Mouse (Mus musculus) myocyte (in vitro differentiated cells): ENCODE measurements around the gene Mroh3. TPM values are rescaled to one million over a fixed set of nuclear protein-coding genes. Genes with fewer than 3 reads are reported as not detected.

Source experiments
- H3K27me3 ChIP-seq: one replicate; pipeline ENCODE4 v1.6.1; 2011; ENCODE audit not compliant: control insufficient read depth, insufficient read depth, insufficient read length
- H3K36me3 ChIP-seq: one replicate; pipeline ENCODE4 v1.6.1; 2011; ENCODE audit not compliant: control insufficient read depth, insufficient read depth
- H3K4me2 ChIP-seq: one replicate; pipeline ENCODE4 v1.6.1; 2011; ENCODE audit warnings: low read depth, control low read depth
- H3K4me3 ChIP-seq: one replicate; pipeline ENCODE4 v1.5.1; 2011; ENCODE audit warnings: mild to moderate bottlenecking, control low read depth, moderate library complexity
- H3K79me2 ChIP-seq: one replicate; pipeline ENCODE4 v1.6.1; 2011; ENCODE audit not compliant: control insufficient read depth, insufficient read depth
- H3ac ChIP-seq: one replicate; pipeline ENCODE4 v1.6.1; 2011; ENCODE audit not compliant: control insufficient read depth, insufficient read length
- CEBPB ChIP-seq: IDR thresholded peaks from 2 replicates; pipeline ENCODE4 v1.6.1; 2011; ENCODE audit warnings: mild to moderate bottlenecking, moderate library complexity; ENCODE audit not compliant: poor library complexity, insufficient read depth, severe bottlenecking
- E2F4 ChIP-seq: IDR thresholded peaks from one replicate; pipeline ENCODE4 v1.6.1; 2011; ENCODE audit warnings: mild to moderate bottlenecking, control low read depth, moderate library complexity; ENCODE audit not compliant: insufficient read depth
- MAX ChIP-seq: IDR thresholded peaks from one replicate; pipeline ENCODE4 v1.6.1; 2011; ENCODE audit warnings: low read depth, mild to moderate bottlenecking, control low read depth
- MYOD1 ChIP-seq, 3 experiments: IDR thresholded peaks; one replicate each; pipeline ENCODE4 v1.6.1; 2011; ENCODE audit warnings: control low read depth in 2 of 3, low read depth in 2 of 3, mild to moderate bottlenecking in 2 of 3, moderate library complexity in 1 of 3; ENCODE audit not compliant: insufficient read length in 2 of 3, control insufficient read depth in 1 of 3
- MYOG ChIP-seq, 3 experiments: IDR thresholded peaks; one replicate each; pipeline ENCODE4 v1.6.1; 2011; ENCODE audit warnings: control low read depth in 2 of 3, low read depth in 2 of 3, mild to moderate bottlenecking in 2 of 3; ENCODE audit not compliant: insufficient read length in 2 of 3, control insufficient read depth in 1 of 3, insufficient read depth in 1 of 3
- POLR2A ChIP-seq: IDR thresholded peaks from one replicate; pipeline ENCODE4 v1.6.1; 2011; ENCODE audit warnings: low read depth, mild to moderate bottlenecking, control low read depth, moderate library complexity; ENCODE audit not compliant: insufficient read length
- POLR2AphosphoS2 ChIP-seq: IDR thresholded peaks from one replicate; pipeline ENCODE4 v1.6.1; 2011; ENCODE audit warnings: low read depth, control low read depth; ENCODE audit not compliant: insufficient read length
- REST ChIP-seq: IDR thresholded peaks from one replicate; pipeline ENCODE4 v1.6.1; 2011; ENCODE audit warnings: mild to moderate bottlenecking, control low read depth, moderate library complexity; ENCODE audit not compliant: insufficient read depth, insufficient read length
- SRF ChIP-seq: IDR thresholded peaks from one replicate; pipeline ENCODE4 v1.6.1; 2011; ENCODE audit warnings: low read depth; ENCODE audit not compliant: control insufficient read depth, insufficient read length
- TCF12 ChIP-seq: IDR thresholded peaks from one replicate; pipeline ENCODE4 v1.6.1; 2011; ENCODE audit warnings: mild to moderate bottlenecking, control low read depth; ENCODE audit not compliant: poor library complexity, insufficient read depth, severe bottlenecking
- TCF3 ChIP-seq: IDR thresholded peaks from one replicate; pipeline ENCODE4 v1.6.1; 2011; ENCODE audit warnings: low read depth, control low read depth; ENCODE audit not compliant: insufficient read length
- USF1 ChIP-seq: IDR thresholded peaks from one replicate; pipeline ENCODE4 v1.6.1; 2011; ENCODE audit warnings: low read depth, mild to moderate bottlenecking, control low read depth, moderate library complexity
- polyA plus RNA-seq: library from polyadenylated mRNA; unstranded; fragments of >200 nt; fragmentation: generic; extraction: Trizol; gene quantifications from one replicate; pipeline ENCODE4 v1.2.1, GENCODE M21; 2012; ENCODE audit warnings: missing spikeins

Mroh3 gene
- polyA plus RNA-seq, 1 experiment: 0.16 TPM

DNA sequence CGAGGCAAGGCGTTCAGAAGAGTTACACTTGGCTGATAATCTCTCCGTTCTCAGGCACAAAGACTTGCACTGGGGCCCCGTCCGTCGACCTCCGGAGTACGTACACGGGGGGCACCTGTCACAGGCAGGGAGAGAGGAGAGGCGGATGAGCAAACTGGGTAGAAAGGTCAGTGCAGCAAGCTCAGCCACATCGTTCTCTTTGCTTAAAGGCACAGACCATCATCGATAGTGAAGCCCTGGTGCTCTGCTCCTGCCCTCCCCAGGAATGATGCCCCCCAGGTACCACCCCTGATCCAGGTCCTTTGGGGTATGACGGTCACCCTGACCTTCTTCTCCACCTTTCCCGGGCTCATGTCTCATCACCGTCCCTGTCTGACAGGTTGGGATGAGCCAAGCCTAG is 1.7 kb upstream of the Mroh3 start:
- Histone ChIP-seq H3K79me2 (no peaks in the 10 kb centered on the region), H3ac (no peak overlapping the region), H3K27me3 (no peaks in the 10 kb centered on the region), H3K4me3 (no peak overlapping the region), H3K4me2 (no peak overlapping the region), H3K36me3 (peaks cover 35% of the 10 kb centered on the region)
- no peak for TF ChIP-seq SRF
- TF ChIP-seq MYOD1 (IDR thresholded peaks at IDR 0.05; ENCODE audit: control insufficient read depth in 1 of 3, insufficient read length in 2 of 3, low read depth in 2 of 3): no peak

DNA sequence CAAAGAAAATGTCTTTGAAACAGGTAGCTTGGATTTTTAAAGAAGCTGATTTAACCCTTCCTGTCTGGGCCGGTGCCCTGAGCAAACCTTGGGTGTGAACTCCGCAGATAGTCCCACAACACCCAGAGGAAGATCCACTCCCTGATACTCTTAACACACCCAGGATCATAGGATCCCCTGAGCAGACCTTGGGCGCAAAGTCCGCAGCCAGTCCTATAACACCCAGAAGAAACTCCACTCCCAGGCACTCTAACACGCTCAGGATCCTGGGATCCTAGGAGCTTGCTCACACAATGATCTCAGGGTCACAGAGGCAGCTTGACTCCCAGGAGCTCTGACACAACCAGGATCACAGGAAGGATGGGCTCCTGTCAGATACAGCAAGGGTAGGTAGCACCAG is 22.6 kb downstream of the Mroh3 start:
- H3K4me2 ChIP-seq: no peak overlapping the region
- no peak overlapping the region for H3K4me3 ChIP-seq
- H3ac ChIP-seq: no peak overlapping the region
- TF ChIP-seq CEBPB (no peak), TCF3 (no peak), TCF12 (no peak), POLR2A (no peak), E2F4 (no peak), MYOD1 (IDR thresholded peaks at IDR 0.05; ENCODE audit: control insufficient read depth in 1 of 3, insufficient read length in 2 of 3, low read depth in 2 of 3) (no peak)
- H3K36me3 ChIP-seq: no peaks in the 10 kb centered on the region
- no peaks in the 10 kb centered on the region for H3K27me3 ChIP-seq
- H3K79me2 ChIP-seq: no peaks in the 10 kb centered on the region

DNA sequence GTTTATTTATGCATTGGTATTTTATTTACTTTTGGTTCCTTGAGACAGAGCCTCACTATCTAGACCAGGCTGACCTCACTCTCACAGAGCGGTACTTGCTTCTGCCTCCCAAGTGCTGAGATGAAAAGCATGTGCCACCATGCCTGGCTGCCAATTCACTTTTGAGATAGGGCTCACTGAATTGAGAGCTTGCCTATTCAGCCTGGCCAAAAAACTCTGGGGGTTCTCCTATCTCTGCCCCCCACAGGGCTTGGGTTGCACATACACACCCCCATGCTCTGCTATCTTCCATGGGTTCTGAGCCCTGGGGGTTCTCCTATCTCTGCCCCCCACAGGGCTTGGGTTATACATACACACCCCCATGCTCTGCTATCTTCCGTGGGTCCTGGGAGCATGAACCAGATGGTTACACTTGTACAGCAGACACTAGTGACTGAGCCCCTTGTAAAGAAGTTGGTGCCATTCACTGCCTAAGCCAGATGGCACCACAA is 33.1 kb downstream of the Mroh3 start:
- Histone ChIP-seq H3K36me3 (no peaks in the 10 kb centered on the region), H3K27me3 (no peaks in the 10 kb centered on the region), H3K79me2 (no peaks in the 10 kb centered on the region), H3K4me3 (no peak overlapping the region), H3ac (no peak overlapping the region), H3K4me2 (no peak overlapping the region)
- TF ChIP-seq CEBPB (no peak), POLR2A (no peak), MYOG (IDR thresholded peaks at IDR 0.05; ENCODE audit: control insufficient read depth in 1 of 3, insufficient read depth in 1 of 3, insufficient read length in 2 of 3, low read depth in 2 of 3) (no peak), E2F4 (no peak)

DNA sequence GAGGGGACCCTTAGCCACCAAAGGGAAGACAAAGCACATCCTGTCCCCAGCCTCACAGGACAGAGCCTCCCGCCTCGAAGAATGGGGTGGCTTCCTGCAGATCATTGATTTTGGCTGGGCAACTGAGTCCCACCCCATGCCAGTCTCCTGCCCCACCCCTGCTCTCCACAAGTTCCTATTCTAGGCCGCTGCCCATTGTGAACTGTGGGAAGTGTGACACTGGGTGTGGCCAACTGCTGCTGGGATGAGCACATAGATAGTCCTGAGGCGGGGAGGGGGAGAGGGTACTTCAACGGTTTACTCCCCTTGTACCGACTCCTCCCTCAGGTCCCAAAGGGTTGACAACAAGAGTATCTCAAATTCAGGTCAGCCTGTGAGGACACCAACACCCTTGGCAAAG is 33.9 kb downstream of the Mroh3 start:
- H3K79me2 ChIP-seq: no peaks in the 10 kb centered on the region
- TF ChIP-seq MYOD1 (IDR thresholded peaks at IDR 0.05; ENCODE audit: control insufficient read depth in 1 of 3, insufficient read length in 2 of 3, low read depth in 2 of 3): no peak
- TF ChIP-seq MYOG (IDR thresholded peaks at IDR 0.05; ENCODE audit: control insufficient read depth in 1 of 3, insufficient read depth in 1 of 3, insufficient read length in 2 of 3, low read depth in 2 of 3): peak in 1 of 3 experiments; percentile 26
- H3K27me3 ChIP-seq: no peaks in the 10 kb centered on the region
- no peaks in the 10 kb centered on the region for H3K36me3 ChIP-seq
- H3K4me2 ChIP-seq: peak overlapping the region; percentile 38
- no peak overlapping the region for H3K4me3 ChIP-seq
- no peak overlapping the region for H3ac ChIP-seq

DNA sequence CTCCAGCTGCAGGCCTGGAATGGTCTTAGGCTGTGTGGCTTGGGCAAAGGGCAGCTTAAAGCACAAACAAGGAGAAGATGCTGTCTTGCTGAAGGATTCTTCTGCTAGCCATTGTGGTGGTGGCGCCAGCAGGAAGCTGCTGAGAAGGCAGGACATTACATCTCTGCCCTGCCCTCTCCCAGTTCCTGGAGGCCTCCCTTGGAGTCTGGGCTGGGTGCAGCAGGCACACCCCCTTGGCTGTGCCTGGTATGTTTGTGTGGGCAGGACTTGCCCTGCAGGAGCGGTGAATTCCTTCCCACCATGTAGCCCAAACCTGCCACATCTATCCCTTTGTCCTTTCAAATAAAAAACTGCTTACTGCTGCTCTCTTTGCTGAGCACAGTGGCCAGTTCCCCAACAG is 35.5 kb downstream of the Mroh3 start:
- H3K79me2 ChIP-seq: no peaks in the 10 kb centered on the region
- no peaks in the 10 kb centered on the region for H3K36me3 ChIP-seq
- H3K4me2 ChIP-seq: peak overlapping the region; percentile 14
- no peak overlapping the region for H3K4me3 ChIP-seq
- no peak for TF ChIP-seq E2F4
- peak in 1 of 3 experiments; percentile 32 for TF ChIP-seq MYOD1 (IDR thresholded peaks at IDR 0.05; ENCODE audit: control insufficient read depth in 1 of 3, insufficient read length in 2 of 3, low read depth in 2 of 3)
- H3K27me3 ChIP-seq: no peaks in the 10 kb centered on the region
- H3ac ChIP-seq: no peak overlapping the region

DNA sequence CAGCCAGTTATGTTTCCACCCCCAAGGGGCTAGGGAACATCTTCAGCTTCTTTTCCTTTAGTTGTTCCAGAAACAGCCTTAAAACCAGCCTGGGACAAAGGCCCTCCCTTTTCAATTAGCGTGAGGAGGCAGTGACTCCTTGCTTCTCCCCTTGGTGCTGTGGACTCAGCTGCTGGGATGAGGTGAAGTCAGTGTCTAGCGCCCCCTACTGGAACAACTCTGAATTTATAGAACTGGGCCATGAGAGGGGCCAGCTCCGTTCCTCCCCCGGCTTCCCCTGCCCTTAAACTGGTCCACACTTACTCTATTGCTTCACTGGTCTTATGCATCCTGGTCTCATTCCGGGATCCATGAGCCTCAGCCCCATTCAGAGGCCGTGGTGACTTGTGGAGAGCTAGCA is 37.4 kb downstream of the Mroh3 start:
- H3K27me3 ChIP-seq: no peaks in the 10 kb centered on the region
- H3K36me3 ChIP-seq: no peaks in the 10 kb centered on the region
- H3K4me3 ChIP-seq: no peak overlapping the region
- no peaks in the 10 kb centered on the region for H3K79me2 ChIP-seq
- H3ac ChIP-seq: no peak overlapping the region
- TF ChIP-seq E2F4: no peak
- no peak for TF ChIP-seq CEBPB
- TF ChIP-seq MAX: no peak
- TF ChIP-seq POLR2A: no peak
- TF ChIP-seq REST: no peak
- TF ChIP-seq USF1: no peak
- TF ChIP-seq MYOG (IDR thresholded peaks at IDR 0.05; ENCODE audit: control insufficient read depth in 1 of 3, insufficient read depth in 1 of 3, insufficient read length in 2 of 3, low read depth in 2 of 3): no peak
- no peak for TF ChIP-seq TCF12
- no peak for TF ChIP-seq POLR2AphosphoS2
- TF ChIP-seq SRF: no peak
- TF ChIP-seq TCF3: no peak
- TF ChIP-seq MYOD1 (IDR thresholded peaks at IDR 0.05; ENCODE audit: control insufficient read depth in 1 of 3, insufficient read length in 2 of 3, low read depth in 2 of 3): no peak
- peak overlapping the region; percentile 32 for H3K4me2 ChIP-seq
